Mouse (Mus musculus) c-Kit-positive CD71-positive TER-119-positive erythroid progenitor cells, embryonic 14.5 days (primary cell): ENCODE data around the gene Gm29776.

ENCODE experiments used
- DNase-seq: peaks from one replicate; pipeline ENCODE4 v3.0.0-alpha.2; 2013; ENCODE audit warnings: low spot score

Gene Gm29776

GRCm38 (mm10) chr14:54650621-54651454 is 47.8 kb downstream of the Gm29776 start:
- DNase-seq, result peak; percentile 94

GRCm38 (mm10) chr14:54647900-54648299 is 50.7 kb downstream of the Gm29776 start:
- no peak for DNase-seq

- no peak for DNase-seq
Observed at GRCm38 (mm10) chr14:54646898-54647636, 51.6 kb downstream of the Gm29776 start.

- DNase-seq, result no peak
Observed at GRCm38 (mm10) chr14:54646455-54646854, 52.2 kb downstream of the Gm29776 start.

GRCm38 (mm10) chr14:54644294-54644693 is 54.3 kb downstream of the Gm29776 start:
- no peak for DNase-seq

- DNase-seq, result no peak
Observed at GRCm38 (mm10) chr14:54643011-54643410, 55.6 kb downstream of the Gm29776 start.
